Mouse (Mus musculus) central nervous system, embryonic 18 days (tissue): ENCODE data around the gene Gm21425. TPM values are rescaled to one million over a fixed set of nuclear protein-coding genes. Genes with fewer than 3 reads are reported as not detected.

Experiments
- polyA plus RNA-seq: library from polyadenylated mRNA; depleted of rRNA; stranded (reverse); fragments of >200 nt; gene quantifications from 2 replicates; pipeline ENCODE4 v1.2.3, GENCODE M21; 2012; rRNA removed

Gm21425 gene
- not detected in 2 replicates for polyA plus RNA-seq

GRCm38 (mm10) chrY:13161668-13162067 lies at the start of gene Gm21425:
Gene Gm21425 (plus strand): TSS chrY:13161968.

GRCm38 (mm10) chrY:13133392-13133791 lies 28.4 kb upstream of the Gm21425 start, which contains the start of gene Gm21891:
Gene Gm21891 (minus strand): TSS chrY:13133492.

Other genes starting within 250 kb of the Gm21425 start
- gene Gm20807, start 119.1 kb upstream of the Gm21425 start, polyA plus RNA-seq: not detected in 2 replicates
- gene Gm21891, start 28.5 kb upstream of the Gm21425 start, polyA plus RNA-seq: not detected in 2 replicates
- not detected in 2 replicates for gene Gm21828, start 62.0 kb downstream of the Gm21425 start, polyA plus RNA-seq
- not detected in 2 replicates for gene Gm21440, start 90.4 kb downstream of the Gm21425 start, polyA plus RNA-seq
- not detected in 2 replicates for gene Gm21454, start 90.5 kb downstream of the Gm21425 start, polyA plus RNA-seq
- not detected in 2 replicates for gene Gm21725, start 187.1 kb downstream of the Gm21425 start, polyA plus RNA-seq